Mouse (Mus musculus) spleen, postnatal 4 days (tissue): Measurements from ENCODE around the gene Hist1h3c.

ENCODE experiments used
- DNase-seq, 2 experiments: peaks; one replicate each; pipeline ENCODE4 v3.0.0; 2022; ENCODE audit warnings: low spot score in 2 of 2

Hist1h3c gene

GRCm38 (mm10) chr13:23757211-23757773 lies 11.9 kb upstream of the Hist1h3c start:
- DNase-seq, result peak; percentile 47 to 73

DNA sequence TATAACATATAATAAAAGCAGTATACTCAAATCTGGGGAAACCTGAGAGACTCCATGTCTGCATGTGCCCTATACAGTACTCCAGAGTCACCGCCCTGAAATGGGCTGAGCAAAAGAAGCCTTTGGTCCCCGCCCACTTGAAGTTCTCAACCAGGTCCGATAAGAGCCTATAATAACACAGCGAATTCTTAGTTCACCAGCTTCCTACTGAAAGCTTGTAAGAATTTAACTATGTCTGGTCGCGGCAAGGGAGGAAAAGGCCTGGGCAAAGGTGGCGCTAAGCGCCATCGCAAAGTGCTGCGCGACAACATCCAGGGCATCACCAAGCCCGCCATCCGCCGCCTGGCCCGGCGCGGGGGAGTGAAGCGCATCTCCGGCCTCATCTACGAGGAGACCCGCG lies 11.4 kb upstream of the Hist1h3c start, which contains the start of gene Hist1h4b:
TSS of gene Hist1h4b (plus strand) at position 224 of the 400 bp plus-strand sequence.
- peak; percentile 92 to 93 for DNase-seq

DNA sequence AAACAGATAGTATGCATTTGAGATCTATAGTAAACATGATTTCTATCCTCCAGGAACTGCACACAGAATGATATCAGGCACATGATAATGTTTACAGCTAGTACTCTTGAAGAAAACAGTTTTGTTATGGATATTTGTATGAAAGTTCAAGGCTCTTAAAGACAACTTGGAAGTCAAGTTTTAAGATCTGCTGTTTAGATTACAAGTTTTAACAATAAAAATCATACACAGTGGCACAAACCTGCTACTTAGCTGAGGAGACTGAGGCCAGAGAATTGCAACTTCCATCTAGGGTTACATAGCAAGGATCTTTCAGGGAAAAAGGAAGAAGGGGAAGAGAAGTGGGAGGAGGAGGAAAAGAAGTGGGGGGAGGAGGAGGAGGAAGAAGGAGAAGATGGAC lies 9.6 kb upstream of the Hist1h3c start:
- no peak for DNase-seq

GRCm38 (mm10) chr13:23753314-23754078 lies 8.1 kb upstream of the Hist1h3c start:
- DNase-seq, result peak in 1 of 2 experiments; percentile 45

GRCm38 (mm10) chr13:23752742-23753172 lies 7.4 kb upstream of the Hist1h3c start:
- peak in 1 of 2 experiments; percentile 66 for DNase-seq

DNA sequence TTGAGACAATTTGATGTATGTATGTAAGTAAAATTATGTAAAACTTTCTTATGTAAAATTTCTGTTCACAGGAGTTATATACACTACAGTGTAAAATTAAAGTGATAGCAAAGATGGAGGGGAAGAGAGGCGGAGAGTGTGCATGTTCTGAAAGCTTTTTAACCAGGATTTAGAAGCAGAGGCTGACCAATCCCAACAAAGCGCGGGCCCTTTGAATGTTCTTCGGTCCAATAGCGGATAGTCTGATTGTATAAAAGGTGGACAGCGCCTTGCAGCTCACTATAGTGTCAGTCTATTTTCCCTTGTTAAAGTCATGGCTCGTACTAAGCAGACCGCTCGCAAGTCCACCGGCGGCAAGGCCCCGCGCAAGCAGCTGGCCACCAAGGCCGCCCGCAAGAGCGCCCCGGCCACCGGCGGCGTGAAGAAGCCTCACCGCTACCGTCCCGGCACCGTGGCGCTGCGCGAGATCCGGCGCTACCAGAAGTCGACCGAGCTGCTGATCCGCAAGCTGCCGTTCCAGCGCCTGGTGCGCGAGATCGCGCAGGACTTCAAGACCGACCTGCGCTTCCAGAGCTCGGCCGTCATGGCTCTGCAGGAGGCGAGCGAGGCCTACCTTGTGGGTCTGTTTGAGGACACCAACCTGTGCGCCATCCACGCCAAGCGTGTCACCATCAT lies 6.8 kb upstream of the Hist1h3c start, which contains the start of gene Hist1h3b:
TSS of gene Hist1h3b (plus strand) at position 201 of the 675 bp plus-strand sequence.
- DNase-seq, result peak; percentile 90 to 94

DNA sequence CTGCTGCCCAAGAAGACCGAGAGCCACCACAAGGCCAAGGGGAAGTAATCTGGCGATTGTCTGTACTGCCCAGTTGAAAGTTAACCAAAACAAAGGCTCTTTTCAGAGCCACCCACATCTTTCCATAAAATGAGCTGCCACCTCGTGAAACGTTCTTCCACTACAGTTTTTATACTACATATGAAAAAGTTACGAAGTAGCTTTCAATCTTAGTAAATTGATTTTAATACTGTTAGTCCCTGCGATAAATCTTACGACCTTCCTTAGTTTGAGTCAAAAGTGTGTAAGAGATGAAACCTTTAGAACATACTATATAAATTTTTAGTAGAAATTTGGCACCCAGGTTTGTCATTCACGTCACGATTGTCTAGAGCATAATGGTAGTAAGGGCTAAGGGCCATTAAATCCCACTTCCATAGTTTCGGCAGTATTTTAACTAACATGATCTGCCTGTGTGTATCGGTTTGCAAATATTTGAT lies 6.1 kb upstream of the Hist1h3c start:
- DNase-seq, result no peak

- peak; percentile 79 to 90 for DNase-seq
Observed at GRCm38 (mm10) chr13:23750839-23751477, 5.6 kb upstream of the Hist1h3c start, which contains the start of gene Hist1h2ab. Hist1h2ab (plus strand) TSS chr13:23751126.

- no peak for DNase-seq
Observed at GRCm38 (mm10) chr13:23749563-23750121, 4.2 kb upstream of the Hist1h3c start.

DNA sequence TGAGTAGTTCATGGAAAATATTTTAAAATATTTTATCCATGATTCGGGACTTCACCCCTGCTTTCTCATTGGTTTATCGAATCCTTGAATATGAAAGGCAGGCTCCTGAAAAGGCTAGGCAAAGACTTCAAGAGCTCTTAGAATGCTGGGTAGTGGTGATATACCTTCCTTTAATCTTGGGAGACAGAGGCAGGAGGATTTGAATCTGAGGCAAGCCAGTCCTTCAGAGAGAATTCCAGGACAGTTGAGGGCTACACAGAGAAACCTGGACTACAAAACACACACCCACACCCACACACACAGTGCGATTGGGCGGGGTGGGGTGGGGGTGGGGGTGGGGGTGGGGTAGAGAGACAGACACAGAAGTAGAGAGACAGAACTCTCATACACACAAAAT lies 2.5 kb upstream of the Hist1h3c start:
- peak in 1 of 2 experiments; percentile 63 for DNase-seq

GRCm38 (mm10) chr13:23747081-23747891 lies 1.9 kb upstream of the Hist1h3c start:
- peak in 1 of 2 experiments; percentile 62 for DNase-seq

DNA sequence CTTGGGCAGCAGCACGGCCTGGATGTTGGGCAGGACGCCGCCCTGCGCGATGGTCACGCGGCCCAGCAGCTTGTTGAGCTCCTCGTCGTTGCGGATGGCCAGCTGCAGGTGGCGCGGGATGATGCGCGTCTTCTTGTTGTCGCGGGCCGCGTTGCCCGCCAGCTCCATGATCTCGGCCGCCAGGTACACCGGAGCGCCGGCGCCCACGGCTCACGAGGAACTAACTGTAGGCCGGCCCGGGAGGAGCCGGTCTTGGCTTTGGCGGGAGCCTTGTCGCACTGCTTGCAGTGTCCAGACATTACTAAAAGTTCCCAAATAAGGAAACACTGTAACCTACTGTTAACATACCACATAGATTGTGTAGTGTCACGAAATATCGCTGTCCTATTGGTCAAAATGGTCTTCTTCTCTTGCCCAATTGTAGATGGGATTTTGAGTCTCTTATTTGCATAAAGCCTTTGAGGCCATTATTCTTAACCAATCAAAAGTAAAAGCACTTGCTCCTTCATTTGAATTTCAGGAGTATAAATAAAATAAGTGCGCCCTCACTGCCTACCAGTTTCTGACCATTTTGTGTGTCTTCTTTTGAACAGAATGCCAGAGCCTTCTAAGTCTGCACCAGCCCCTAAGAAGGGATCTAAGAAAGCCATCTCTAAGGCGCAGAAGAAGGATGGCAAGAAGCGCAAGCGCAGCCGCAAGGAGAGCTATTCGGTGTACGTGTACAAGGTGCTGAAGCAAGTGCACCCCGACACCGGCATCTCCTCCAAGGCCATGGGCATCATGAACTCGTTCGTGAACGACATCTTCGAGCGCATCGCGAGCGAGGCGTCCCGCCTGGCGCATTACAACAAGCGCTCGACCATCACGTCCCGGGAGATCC lies 1.0 kb upstream of the Hist1h3c start, which contains the start of gene Hist1h2bb:
TSS of gene Hist1h2bb (plus strand) at position 534 of the 880 bp plus-strand sequence.
- peak; percentile 78 to 88 for DNase-seq

DNA sequence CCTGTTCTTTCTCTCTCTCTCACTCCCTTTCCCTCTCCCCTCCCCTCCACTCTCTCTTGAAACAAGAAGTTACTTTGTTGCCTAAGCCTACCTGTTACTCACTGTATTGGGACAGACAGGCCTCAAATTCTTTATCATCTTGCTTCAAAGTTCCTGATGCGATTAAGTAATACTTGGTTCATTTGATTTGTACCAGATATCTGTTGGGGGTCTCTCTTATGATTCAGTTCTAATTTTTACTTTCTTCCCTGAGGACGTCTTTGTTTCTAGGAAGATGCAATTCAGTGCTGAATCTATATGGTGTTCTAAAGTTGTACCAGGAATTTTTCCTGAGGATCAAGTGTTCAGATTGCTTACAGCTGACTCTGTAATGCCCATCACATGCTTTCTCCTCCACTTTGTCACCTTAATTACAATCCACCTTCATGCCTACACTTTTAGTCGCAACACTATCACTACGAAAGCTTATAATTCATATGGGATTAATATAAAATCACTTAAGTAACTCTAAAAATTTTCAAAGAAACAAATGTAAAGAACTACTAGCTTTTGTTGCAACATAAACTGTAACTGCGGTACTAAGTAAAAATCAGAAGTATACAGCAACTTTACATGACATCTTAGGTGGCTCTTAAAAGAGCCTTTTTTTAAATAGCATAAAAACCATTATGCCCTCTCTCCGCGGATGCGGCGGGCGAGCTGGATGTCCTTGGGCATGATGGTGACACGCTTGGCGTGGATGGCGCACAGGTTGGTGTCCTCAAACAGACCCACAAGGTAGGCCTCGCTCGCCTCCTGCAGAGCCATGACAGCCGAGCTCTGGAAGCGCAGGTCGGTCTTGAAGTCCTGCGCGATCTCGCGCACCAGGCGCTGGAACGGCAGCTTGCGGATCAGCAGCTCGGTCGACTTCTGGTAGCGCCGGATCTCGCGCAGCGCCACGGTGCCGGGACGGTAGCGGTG lies 701 bp downstream of the Hist1h3c start:
- DNase-seq, result peak in 1 of 2 experiments; percentile 69

GRCm38 (mm10) chr13:23743963-23744362 lies 1.4 kb downstream of the Hist1h3c start:
- peak in 1 of 2 experiments; percentile 59 for DNase-seq

DNA sequence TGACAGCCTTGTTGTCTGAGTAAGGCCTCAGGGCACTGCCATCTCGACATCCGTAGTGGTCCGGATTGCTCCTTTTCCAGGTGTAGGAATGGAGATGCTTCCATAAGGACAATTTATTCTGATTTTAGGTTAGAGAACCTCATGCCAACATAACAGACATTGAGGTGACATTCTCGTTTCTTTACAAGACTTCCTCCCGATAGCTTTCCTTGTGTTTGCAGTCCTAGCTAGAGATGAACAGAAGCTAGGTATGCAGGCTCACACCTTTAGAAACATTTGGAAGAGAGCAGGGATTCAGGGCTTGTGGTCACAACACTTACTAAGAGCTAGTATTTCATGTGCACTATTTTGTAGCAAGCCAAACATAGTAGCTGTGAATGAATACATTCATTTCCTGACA lies 2.2 kb downstream of the Hist1h3c start:
- DNase-seq, result peak in 1 of 2 experiments; percentile 44

DNA sequence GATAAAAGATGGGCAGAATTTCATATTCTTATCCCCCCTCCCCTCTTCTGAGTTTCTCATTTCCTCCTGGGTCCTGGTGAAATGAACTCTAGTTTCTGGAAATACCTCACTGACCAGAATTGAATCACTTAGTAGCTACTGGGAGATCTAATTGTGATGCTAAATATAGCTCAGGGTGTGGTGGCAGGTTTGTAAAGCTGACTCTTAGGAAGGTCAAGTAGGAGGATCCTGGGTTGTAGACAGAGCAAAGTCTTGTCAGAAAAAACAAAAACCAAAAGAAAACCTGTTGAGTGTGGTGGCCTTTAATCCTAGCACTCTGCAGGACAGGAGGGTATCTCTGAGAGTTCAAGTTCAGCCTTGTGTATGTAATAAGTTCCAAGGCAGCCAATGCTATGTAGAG lies 3.4 kb downstream of the Hist1h3c start:
- peak in 1 of 2 experiments; percentile 30 for DNase-seq

DNA sequence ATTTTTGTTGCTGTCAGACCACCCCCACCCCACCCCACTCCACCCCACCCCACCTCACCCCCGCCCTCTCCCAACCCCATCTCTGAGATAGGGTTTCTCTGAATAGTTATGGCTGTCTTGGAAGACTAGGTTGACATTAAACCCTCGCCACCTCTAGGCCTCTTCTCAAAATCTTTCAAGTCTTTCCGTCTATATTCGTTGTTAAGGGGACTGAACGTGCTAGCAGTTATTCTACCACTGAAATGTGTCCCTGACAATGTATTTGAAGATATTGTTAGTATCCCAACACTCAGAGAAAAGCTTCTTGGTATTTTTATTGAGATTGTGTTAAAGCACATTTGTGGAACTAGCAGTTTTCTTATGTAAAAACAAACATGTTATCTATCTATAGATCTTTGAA lies 4.5 kb downstream of the Hist1h3c start:
- DNase-seq, result peak in 1 of 2 experiments; percentile 56

GRCm38 (mm10) chr13:23740256-23740840 lies 5.1 kb downstream of the Hist1h3c start:
- DNase-seq, result peak in 1 of 2 experiments; percentile 53
